Mouse (Mus musculus) inflammation-experienced regulatory T-cells, adult 6 months (primary cell): ENCODE data around the gene Pde5a. TPM values are rescaled to one million over a fixed set of nuclear protein-coding genes. Genes with fewer than 3 reads are reported as not detected.

Experiments used
- ATAC-seq: one replicate; pipeline ENCODE4 v1.8.0; 2017
- polyA plus RNA-seq, 3 experiments: library from polyadenylated mRNA; unstranded; fragments of 100-300 nt; shearing (Covaris generic); gene quantifications; one replicate each; pipeline ENCODE4 v1.2.1; 2017

Pde5a gene
- polyA plus RNA-seq, 3 experiments from 2014 or later = 0.09 to 0.54 (median 0.13) TPM

- no peak for ATAC-seq
Observed at GRCm38 (mm10) chr3:122766930-122767329, 38.2 kb downstream of the Pde5a start.

- ATAC-seq = no peak
Observed at GRCm38 (mm10) chr3:122767841-122768240, 39.1 kb downstream of the Pde5a start.

GRCm38 (mm10) chr3:122781417-122781816, 52.7 kb downstream of the Pde5a start:
- ATAC-seq = no peak

- ATAC-seq = no peak
Observed at GRCm38 (mm10) chr3:122784245-122784644, 55.5 kb downstream of the Pde5a start.

GRCm38 (mm10) chr3:122788314-122788713, 59.6 kb downstream of the Pde5a start:
- ATAC-seq = no peak

GRCm38 (mm10) chr3:122789544-122789943, 60.8 kb downstream of the Pde5a start:
- ATAC-seq = no peak

- no peak for ATAC-seq
Observed at GRCm38 (mm10) chr3:122800050-122800449, 71.3 kb downstream of the Pde5a start.

- no peak for ATAC-seq
Observed at GRCm38 (mm10) chr3:122800553-122801435, 72.0 kb downstream of the Pde5a start.

- ATAC-seq = no peak
Observed at GRCm38 (mm10) chr3:122801436-122802221, 72.9 kb downstream of the Pde5a start.

- ATAC-seq = no peak
Observed at GRCm38 (mm10) chr3:122807313-122807712, 78.6 kb downstream of the Pde5a start.

- no peak for ATAC-seq
Observed at GRCm38 (mm10) chr3:122810090-122810863, 81.5 kb downstream of the Pde5a start.

GRCm38 (mm10) chr3:122810986-122811385, 82.2 kb downstream of the Pde5a start:
- no peak for ATAC-seq

GRCm38 (mm10) chr3:122814531-122814930, 85.8 kb downstream of the Pde5a start:
- ATAC-seq = no peak

GRCm38 (mm10) chr3:122818282-122818681, 89.5 kb downstream of the Pde5a start:
- no peak for ATAC-seq

- no peak for ATAC-seq
Observed at GRCm38 (mm10) chr3:122820700-122821099, 92.0 kb downstream of the Pde5a start.

- ATAC-seq = no peak
Observed at GRCm38 (mm10) chr3:122828270-122829058, 99.7 kb downstream of the Pde5a start.

GRCm38 (mm10) chr3:122834519-122834918, 105.8 kb downstream of the Pde5a start:
- ATAC-seq = no peak

GRCm38 (mm10) chr3:122835097-122835850, 106.5 kb downstream of the Pde5a start:
- ATAC-seq = no peak

- no peak for ATAC-seq
Observed at GRCm38 (mm10) chr3:122837639-122838038, 108.9 kb downstream of the Pde5a start.

- ATAC-seq = no peak
Observed at GRCm38 (mm10) chr3:122848410-122849034, 119.8 kb downstream of the Pde5a start.

- ATAC-seq = no peak
Observed at GRCm38 (mm10) chr3:122855149-122855548, 126.4 kb downstream of the Pde5a start.
